Mouse (Mus musculus) frontal cortex, adult 2 months (tissue): ENCODE results near the gene Tgif2lx2. TPM values are rescaled to one million over a fixed set of nuclear protein-coding genes. Genes with fewer than 3 reads are reported as not detected.
"Not testable (repeated sequence)": the region's sequence is repeated elsewhere in the genome, so short reads cannot be mapped to it uniquely, and the experiment has no call there.

Source experiments
- DNase-seq, 2 experiments: peaks; one replicate each; pipeline ENCODE4 v3.0.0; 2022; ENCODE audit warnings: low spot score in 1 of 2; ENCODE audit errors: extremely low spot score in 1 of 2
- polyA plus RNA-seq: library from polyadenylated mRNA; depleted of rRNA; stranded (reverse); fragments of >200 nt; gene quantifications from 2 replicates; pipeline ENCODE4 v1.2.3, GENCODE M21; 2012; rRNA removed

Gene Tgif2lx2
- not detected in 2 replicates for polyA plus RNA-seq

GRCm38 (mm10) chrX:118426927-118427326, at the start of gene Tgif2lx2:
Gene Tgif2lx2, plus strand, starts transcription at chrX:118427227.
- DNase-seq: not testable (repeated sequence)

Other genes with a start within 250 kb of the Tgif2lx2 start
- not detected in 2 replicates for gene Tgif2lx1, start 53.5 kb downstream of the Tgif2lx2 start, polyA plus RNA-seq